Mouse (Mus musculus) layer of hippocampus, postnatal 25 days (tissue): ENCODE measurements at regions not wholly inside any gene's neighbourhood (a gene's known extent, or its start where the extent isn't known, plus 50 kb on each side); places are given as distances from the start of the nearest gene placed in this dataset.
"Not testable (repeated sequence)": the region's sequence is repeated elsewhere in the genome, so short reads cannot be mapped to it uniquely, and the experiment has no call there.

Experiments used
- DNase-seq, 2 experiments: peaks; one replicate each; pipeline ENCODE4 v3.0.0; 2022; ENCODE audit warnings: mixed read lengths in 2 of 2, low spot score in 1 of 2; ENCODE audit errors: extremely low spot score in 1 of 2

DNA sequence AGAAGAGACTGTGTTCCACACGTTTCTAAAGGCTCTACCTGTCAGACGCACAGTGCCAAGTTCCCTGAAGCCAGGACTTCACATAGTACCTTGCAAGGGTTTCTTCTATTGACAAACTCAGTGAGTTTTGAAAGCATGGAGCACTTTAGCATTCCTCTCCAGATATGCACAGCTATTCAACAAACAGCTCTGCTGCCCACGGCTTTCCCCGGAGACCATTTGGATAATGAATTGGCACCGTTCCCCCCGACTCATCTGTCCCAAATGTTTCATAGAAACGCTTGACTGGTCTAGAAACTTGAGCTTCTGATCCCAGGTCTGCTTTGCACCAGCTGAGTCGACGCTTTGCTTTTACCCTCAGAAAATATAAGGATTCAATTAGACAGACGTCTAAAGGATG, 162.2 kb upstream of the St6galnac5 start:
- peak in 1 of 2 experiments; percentile 43 for DNase-seq

DNA sequence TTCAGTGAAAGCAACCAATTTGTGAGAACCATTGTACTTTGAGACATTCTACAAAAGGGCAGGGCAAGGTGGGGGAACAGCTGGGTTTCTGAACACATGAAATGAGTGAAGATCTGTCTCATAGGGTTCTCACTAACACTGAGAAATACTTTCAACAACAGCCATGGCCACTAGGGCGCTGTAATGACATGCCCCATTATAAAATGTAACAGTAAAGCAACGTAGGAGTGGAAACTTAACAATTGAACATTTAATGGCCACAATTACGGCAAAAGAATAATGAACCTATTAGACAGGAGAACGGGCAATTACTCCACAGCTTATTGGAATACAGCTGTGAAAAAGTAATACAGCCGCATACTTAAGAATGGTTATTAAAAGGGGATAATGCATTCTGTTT, 158.9 kb upstream of the St6galnac5 start:
- DNase-seq = no peak

DNA sequence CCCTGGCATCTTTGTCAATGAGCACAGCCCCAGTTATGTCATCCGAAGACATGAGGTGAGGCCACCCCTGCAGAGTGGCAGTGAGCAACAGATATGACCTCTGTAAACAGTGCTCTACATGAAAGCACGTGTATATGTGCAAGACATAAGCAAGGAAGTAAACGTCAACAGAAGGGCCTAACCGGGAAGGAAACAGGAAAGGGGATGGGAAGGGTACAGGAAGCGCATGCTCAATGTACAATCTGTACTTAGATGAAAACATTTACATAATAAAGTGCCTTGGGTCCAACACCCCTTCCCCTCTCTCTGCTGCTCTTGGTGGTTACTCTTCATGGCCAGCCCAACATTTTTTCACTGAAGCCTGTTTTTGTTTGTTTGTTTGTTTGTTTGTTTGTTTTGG, 143.3 kb upstream of the St6galnac5 start:
- no peak for DNase-seq

- no peak for DNase-seq
Measured at GRCm38 (mm10) chr3:153121934-153122333, 139.9 kb upstream of the St6galnac5 start.

- DNase-seq = no peak
Measured at GRCm38 (mm10) chr3:153119142-153119541, 137.1 kb upstream of the St6galnac5 start.

DNA sequence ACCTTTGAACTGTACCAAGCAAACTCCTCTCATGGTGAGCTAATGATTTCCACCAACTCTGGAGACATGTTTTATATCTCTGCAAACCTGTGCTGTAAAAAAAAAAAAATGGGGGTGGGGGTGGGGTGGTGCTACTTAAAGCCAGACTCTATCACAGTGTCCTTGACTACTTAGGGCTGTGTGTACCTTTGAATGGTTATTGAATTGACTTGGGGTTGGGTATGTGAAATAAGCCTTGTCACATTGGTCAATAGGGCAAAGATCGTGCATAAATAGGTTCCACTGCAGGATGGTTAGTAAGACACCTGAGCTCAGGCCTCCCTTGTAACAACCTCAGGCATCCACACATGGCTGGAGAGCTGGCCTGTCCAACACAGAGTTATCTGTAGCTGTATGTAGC, 136.6 kb upstream of the St6galnac5 start:
- DNase-seq = no peak

DNA sequence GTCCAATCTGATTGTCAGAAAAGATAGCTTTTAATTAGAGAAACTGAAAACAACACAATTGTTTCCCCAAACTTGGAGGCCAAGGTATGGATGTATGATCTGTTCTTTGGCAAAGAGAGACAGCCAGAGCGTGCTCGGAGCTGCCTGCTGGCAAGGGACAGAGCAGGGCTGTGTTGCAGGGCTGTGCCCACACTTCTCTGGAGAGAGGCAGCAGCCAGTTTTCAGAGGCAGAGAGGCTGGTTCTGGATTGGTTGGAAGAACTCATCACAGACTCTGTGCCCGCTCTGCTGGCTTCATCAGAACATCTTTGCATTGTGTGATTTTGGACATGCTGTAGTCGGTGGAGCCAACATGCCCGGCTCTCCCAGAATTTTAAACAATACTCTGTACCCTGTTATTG, 123.5 kb upstream of the St6galnac5 start:
- DNase-seq = peak in 1 of 2 experiments; percentile 27

- DNase-seq = not testable (repeated sequence)
Measured at GRCm38 (mm10) chr3:153090572-153090971, 108.5 kb upstream of the St6galnac5 start.

GRCm38 (mm10) chr3:153085096-153085788, 103.2 kb upstream of the St6galnac5 start:
- peak; percentile 42 to 51 for DNase-seq

DNA sequence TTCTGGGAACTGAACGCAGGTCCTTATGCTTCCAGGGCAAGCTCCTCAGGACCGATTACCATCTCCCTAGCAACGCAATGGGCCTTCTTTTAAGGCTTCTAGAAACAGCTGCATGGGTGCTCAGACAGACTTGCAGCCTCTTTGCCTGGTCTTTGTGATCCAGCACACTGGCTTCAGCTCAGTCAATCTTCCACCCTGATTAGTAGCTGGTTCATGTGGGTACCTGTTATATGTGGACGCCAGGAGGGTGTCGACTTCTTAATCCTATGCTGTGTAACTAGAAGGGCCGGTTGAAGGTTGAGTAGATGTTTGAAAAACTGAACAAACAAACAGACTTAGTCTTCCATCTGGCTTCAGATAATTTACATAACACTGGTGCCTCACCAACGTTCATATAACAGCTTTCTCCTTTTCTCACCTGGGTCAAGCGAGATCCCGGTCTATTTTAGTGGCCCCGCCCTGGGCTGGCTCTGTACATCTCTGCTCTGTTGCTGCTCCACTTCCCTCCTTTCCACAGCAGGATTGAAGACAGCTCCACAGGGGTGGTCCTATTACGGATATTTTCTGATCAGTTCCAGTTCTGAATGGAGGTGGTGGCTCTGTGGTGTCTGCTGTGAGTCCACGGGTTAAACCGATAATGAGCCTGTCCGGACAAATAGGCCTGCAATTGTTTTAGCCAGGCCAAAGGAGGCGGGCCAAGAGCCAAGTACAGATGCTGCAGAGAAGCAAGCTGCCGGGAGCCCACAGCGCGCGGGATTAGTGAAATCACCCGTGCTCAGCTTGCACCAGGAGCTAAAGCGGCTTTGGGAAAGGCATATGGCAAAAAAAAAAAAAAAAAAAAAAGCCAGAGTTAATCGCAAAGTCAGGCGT, 102.4 kb upstream of the St6galnac5 start:
- DNase-seq = peak; percentile 46 to 57

DNA sequence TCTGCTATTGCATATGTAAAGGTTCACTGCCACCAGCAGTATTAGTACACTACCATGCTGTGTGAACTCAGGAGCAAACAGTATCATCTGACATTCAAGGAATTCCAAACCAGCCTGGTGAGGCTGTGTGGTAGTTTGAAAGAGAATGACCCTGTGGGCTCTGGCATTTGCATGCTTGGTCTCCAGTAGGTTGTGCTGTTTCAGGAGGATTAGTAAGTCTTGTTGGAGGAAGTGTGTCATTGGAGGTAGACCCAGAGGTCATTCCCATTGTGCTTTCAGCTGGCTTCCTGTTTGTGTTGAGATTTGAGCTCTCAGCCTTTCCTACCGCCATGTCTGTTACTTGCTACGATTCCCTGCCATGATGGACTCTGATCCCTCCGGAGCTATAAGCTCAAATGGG, 98.3 kb upstream of the St6galnac5 start:
- no peak for DNase-seq

DNA sequence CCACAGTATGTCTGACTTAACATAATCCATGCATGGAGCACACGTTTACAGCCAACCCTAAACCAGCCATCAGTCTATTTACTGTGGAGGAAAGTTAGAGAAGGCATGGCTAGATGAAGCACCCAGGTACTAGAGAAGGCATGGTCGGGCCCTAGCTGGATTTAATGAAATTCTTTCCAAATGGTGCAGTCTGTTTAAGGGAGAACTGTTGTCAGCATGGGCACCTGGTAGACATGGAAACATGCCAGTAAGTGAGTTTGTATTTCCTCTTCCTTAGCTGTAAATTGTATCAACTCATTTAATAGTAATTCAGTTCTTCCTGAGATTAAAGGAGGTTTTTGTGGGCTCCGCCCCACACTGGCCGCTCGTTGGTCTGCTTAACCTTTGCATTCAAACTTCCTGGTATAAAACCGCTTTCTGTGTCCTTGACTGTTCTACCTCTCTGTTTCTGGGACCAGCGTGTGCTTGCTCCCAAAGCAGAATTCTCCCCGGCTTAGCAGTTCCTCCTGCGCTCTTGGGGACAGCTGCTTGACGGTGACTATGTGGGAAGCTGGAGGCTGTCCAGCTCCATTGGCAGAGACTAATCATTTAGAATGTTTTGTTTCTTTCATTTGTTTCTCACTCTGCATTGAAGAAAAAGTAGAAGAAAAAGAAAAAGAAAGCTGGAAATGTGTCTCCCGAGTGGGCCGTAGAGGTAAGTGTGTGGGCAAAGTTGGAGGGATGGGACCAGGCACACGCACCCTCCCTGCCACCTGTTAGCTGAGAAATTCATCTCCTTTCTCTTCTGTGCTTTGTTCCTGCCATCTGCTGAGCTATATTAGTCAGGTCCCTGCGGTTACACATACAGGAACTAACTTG, 96.0 kb upstream of the St6galnac5 start:
- DNase-seq = peak; percentile 50 to 67

GRCm38 (mm10) chr3:153072200-153072919, 90.3 kb upstream of the St6galnac5 start:
- DNase-seq = no peak

DNA sequence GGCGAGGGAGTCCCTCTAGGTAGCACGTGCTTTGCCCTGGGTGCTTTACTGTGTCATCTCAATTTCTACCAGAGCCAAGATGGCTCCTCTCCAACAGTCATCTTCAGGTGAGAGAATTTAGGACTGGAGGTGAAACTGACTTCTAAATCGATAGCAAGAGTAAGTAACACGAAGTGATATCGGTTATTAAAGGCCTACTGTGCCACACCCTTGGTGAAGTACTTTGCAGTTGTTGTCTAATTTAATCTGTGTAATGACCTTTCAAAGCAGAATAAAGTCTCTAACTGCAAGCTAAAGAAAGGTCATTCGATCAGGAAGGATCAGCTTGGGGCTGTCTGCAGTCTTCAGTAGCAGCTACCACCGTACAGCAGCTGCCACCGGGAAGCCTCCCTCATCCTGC, 89.5 kb upstream of the St6galnac5 start:
- no peak for DNase-seq

- DNase-seq = no peak
Measured at GRCm38 (mm10) chr3:153071123-153071522, 89.1 kb upstream of the St6galnac5 start.

DNA sequence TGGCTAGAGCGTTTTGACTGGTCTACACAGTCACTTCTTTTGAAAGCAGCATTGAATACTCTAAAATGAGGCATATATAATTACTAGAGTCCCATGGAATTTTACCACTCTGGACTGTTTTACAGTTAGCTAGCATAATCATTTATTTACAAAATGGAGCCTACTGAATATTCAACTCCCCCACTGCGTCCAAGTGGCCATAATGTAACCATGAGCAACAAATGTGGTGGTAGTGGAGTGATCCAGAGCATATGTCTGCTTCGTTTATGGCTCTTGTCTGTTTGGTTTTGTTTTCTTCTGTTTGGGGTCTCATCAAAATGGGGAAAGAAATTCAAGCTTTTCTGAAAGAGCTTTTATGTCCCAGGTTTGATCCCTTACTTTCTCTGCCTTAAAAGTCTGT, 83.8 kb upstream of the St6galnac5 start:
- DNase-seq = no peak

DNA sequence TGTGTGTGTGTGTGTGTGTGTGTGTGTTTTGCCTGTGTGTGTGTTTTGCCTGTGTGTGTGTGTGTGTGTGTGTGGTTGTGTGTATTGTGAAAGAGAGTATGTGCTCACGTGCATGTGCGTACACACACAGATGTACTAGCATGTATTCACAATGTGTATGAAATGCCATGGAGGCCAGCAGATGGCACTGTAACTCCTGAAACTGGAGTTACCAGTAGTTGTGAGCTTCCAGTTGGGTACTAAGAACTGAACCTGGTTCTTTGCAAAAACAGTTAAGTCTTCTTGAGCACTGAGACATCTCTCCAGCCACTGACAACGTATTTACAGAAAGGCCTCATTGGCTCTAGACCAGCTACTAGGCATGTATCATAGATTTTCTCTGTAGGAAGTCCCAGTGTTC, 71.1 kb upstream of the St6galnac5 start:
- DNase-seq = no peak

DNA sequence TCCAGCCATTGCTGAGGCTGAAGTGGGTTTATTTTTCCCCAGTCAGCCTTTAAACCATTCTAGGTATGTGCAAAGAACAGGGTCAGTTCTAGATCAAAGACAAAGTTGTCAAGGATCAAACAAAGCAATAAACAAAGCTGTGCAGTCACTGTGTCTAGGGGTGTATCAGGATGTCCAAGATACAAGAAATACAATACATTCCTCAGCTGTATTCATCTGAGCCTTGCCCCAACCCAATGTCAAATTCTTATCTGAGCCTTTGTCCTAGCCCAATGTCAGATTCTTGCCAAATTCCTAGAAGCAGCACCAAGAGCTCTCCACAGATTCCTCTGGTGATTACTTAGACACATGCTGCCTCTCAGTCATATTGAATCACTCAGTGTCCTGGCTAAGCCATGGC, 69.5 kb upstream of the St6galnac5 start:
- no peak for DNase-seq

DNA sequence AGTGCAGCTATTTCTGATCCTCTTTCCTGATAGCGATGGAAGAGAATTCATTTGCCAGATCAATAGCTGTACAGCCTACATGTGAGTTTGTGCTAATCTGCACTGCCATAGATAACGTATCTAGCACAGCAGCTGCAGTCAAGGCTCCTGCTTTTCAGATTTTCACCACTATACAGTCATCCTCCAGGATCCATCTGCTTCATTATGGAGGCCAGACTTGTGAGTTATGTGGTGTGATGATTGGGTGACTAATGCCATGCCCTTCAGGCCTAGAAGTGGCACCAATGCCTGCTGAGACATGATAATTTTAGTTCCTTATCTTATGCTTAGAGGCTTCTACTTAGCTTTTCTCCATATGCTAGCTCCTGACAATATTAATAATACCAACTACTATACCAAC, 63.3 kb upstream of the St6galnac5 start:
- no peak for DNase-seq

- no peak for DNase-seq
Measured at GRCm38 (mm10) chr3:153033980-153034379, 51.9 kb upstream of the St6galnac5 start.
